Mouse (Mus musculus): ENCODE measurements around the gene Txndc9. TPM values are rescaled to one million over a fixed set of nuclear protein-coding genes. Genes with fewer than 3 reads are reported as not detected.

Txndc9 gene
- polyA plus RNA-seq, 1 experiment from 2014 or later, result 153 TPM

DNA sequence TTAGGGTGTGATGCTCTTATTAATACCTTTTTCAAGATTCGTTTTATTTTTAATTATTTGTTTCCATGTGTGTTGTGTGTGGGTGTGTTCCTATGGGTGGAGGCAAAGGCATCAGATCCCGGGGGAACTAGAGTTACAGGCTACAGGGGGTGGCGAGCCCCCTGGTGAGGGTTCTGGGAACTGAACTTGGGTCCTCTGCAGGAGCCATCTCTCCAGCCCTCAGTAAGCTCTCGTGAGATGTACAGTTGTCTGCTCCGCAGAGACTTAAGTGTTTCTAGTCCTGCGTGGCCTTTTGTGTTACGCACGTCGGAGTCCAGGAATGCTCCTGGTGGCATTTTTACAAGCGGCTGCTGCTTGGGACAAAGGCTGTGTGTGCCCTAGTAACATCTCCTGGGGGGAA, 32.1 kb downstream of the Txndc9 start:
- no peak for ATAC-seq (ENCODE audit: low FRiP score)
- no peaks in the 10 kb centered on the region for H3K4me1 ChIP-seq
- no peaks in the 10 kb centered on the region for H3K9me3 ChIP-seq
- no peak overlapping the region for H3K4me2 ChIP-seq
- no peaks in the 10 kb centered on the region for H3K36me3 ChIP-seq (replicated peaks)
- no peaks in the 10 kb centered on the region for H3K27me3 ChIP-seq
- 68% methylated on average over 10 of the region's 10 CpGs for WGBS
- H3K27ac ChIP-seq, result no peak overlapping the region
- no peak overlapping the region for H3K4me3 ChIP-seq (replicated peaks)
- H3K9ac ChIP-seq, result no peak overlapping the region

DNA sequence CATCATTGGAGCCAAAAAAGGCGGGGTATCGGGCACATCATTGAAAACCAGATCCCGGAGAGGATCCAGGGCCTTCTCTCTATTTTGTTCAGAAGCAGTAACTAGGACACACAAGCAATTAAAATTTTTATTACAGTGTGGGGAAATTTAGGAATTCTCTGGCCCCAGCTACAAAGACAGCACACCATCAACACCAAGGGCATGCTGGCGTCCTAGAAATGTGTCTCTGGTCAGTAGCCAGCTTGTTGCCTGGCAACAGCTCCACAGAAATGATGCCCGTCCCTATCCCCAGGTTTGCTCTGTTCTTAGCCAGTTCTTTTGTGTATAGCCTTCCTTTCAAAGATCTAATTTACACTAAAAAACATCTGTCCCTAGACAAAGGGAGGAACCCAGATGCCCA, 38.2 kb downstream of the Txndc9 start:
- 62% methylated on average over 5 of the region's 5 CpGs for WGBS
- ATAC-seq (ENCODE audit: low FRiP score), result no peak
- Histone ChIP-seq H3K27ac (no peak overlapping the region), H3K4me2 (no peak overlapping the region), H3K36me3 (replicated peaks) (no peaks in the 10 kb centered on the region), H3K9me3 (no peaks in the 10 kb centered on the region), H3K4me1 (peaks cover 8% of the 10 kb centered on the region), H3K27me3 (no peaks in the 10 kb centered on the region), H3K9ac (no peak overlapping the region), H3K4me3 (replicated peaks) (no peak overlapping the region)

- Histone ChIP-seq H3K4me1 (peaks cover 8% of the 10 kb centered on the region), H3K9ac (no peak overlapping the region), H3K36me3 (replicated peaks) (no peaks in the 10 kb centered on the region), H3K27ac (no peak overlapping the region), H3K9me3 (no peaks in the 10 kb centered on the region), H3K4me3 (replicated peaks) (no peak overlapping the region), H3K4me2 (no peak overlapping the region), H3K27me3 (no peaks in the 10 kb centered on the region)
- WGBS, result 84% methylated on average over 2 of the region's 2 CpGs
- ATAC-seq (ENCODE audit: low FRiP score), result no peak
These were observed 39.2 kb downstream of the Txndc9 start for GRCm38 (mm10) chr1:37958516-37958915.

DNA sequence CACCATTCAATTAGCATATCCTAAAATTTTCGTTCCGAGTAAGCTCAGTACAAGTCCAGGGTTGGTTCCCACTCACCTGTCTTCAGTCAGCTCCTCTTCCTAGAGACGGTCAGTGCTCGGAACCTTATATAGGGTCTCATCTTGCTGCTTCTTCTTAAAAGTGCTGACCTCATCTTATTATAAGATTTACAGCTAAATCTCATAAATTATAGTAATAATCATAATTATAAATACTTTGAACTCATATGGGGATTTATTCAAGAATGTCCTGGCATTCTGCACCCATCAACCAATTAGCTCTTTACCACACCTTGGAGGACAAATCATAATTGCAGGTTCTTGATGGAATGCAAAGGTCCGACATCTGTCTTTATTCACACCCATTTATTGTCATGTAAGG, 40.0 kb downstream of the Txndc9 start, which contains the start of gene Lyg1:
Gene Lyg1 (minus strand): TSS at position 101 of the 400 bp plus-strand sequence.
- Histone ChIP-seq H3K4me1 (peaks cover 8% of the 10 kb centered on the region), H3K9me3 (no peaks in the 10 kb centered on the region), H3K9ac (no peak within 1 kb of the TSS), H3K4me3 (replicated peaks) (no peak within 1 kb of the TSS), H3K36me3 (replicated peaks) (no peaks in the 10 kb centered on the region), H3K27ac (peak within 1 kb of the TSS; percentile 48; the same call in 1 of the 2 replicates), H3K27me3 (no peaks in the 10 kb centered on the region), H3K4me2 (no peak within 1 kb of the TSS)
- 82% methylated on average over 5 of the region's 5 CpGs for WGBS
- no peak for ATAC-seq (ENCODE audit: low FRiP score)

GRCm38 (mm10) chr1:37956690-37957431, 40.8 kb downstream of the Txndc9 start:
- H3K4me3 ChIP-seq (replicated peaks), result no peak overlapping the region
- H3K9ac ChIP-seq, result no peak overlapping the region
- H3K27me3 ChIP-seq, result no peaks in the 10 kb centered on the region
- no peaks in the 10 kb centered on the region for H3K9me3 ChIP-seq
- no peaks in the 10 kb centered on the region for H3K36me3 ChIP-seq (replicated peaks)
- H3K27ac ChIP-seq, result peak overlapping the region; percentile 48; the same call in 1 of the 2 replicates
- WGBS, result 43% methylated on average over 3 of the region's 3 CpGs
- H3K4me2 ChIP-seq, result no peak overlapping the region
- no peak for ATAC-seq (ENCODE audit: low FRiP score)
- peaks cover 8% of the 10 kb centered on the region for H3K4me1 ChIP-seq

DNA sequence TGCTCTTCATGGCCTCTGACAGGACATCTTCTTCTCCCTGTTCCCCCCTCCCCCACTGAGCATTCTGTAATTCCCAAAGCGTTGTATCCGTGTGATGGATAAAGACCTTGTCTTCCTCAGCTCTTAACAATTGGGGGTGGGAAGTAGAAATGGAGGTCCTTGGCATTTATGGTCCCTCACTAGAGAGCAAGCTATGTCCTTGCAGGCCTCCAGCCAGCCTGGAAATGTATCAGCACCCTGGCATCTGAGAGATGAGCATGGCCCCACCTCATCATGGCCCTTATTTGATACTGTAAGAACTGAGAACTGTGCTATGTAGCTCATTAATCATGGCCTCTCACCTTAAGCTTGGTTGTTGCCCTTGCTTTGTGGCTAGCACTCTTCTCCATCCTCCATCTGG, 42.4 kb downstream of the Txndc9 start:
- 85% methylated on average over 2 of the region's 2 CpGs for WGBS
- no peak overlapping the region for H3K9ac ChIP-seq
- H3K4me1 ChIP-seq, result peaks cover 8% of the 10 kb centered on the region
- no peak for ATAC-seq (ENCODE audit: low FRiP score)
- no peaks in the 10 kb centered on the region for H3K27me3 ChIP-seq
- H3K4me3 ChIP-seq (replicated peaks), result no peak overlapping the region
- no peaks in the 10 kb centered on the region for H3K9me3 ChIP-seq
- H3K27ac ChIP-seq, result no peak overlapping the region
- no peaks in the 10 kb centered on the region for H3K36me3 ChIP-seq (replicated peaks)
- no peak overlapping the region for H3K4me2 ChIP-seq

DNA sequence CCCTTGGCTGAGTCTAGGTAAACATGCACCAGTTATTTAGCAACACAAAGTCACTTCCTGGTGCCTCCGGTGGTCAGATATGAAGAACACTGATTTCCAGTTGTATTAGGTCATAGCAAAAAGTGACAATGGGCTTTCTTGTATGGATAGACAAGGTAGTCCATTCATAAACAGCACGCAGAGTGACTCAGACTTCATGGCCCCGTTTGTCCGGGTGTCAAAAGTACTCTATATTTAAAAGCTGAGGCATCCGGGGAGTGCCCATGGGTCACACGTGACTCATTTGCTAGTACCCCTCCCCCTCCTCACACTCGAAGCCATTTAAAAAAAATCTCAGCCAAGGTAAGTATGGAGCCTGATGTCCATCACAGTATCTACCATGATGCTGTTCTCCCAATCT, 42.9 kb downstream of the Txndc9 start:
- no peak overlapping the region for H3K4me2 ChIP-seq
- ATAC-seq (ENCODE audit: low FRiP score), result no peak
- WGBS, result 85% methylated on average over 7 of the region's 7 CpGs

DNA sequence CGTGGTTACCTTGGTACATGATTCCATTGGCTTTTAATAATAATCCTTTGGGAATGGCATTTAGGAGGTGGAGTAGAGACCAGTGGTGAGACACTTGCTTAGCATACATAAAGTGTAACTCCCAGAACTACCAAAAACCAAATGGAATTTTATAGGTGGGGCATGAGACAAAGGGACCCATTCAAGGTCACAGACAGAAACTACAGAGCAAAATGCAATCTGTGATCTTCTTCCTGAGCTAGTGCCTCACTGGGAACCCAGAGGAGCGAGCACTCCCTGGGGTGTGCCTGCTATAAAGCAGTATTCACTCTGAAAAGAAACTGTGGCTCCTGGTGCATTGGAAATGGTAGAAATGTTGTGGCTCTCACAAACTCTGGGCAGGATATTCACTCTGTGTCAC, 48.8 kb downstream of the Txndc9 start:
- no peaks in the 10 kb centered on the region for H3K9me3 ChIP-seq
- 73% methylated on average over 2 of the region's 2 CpGs for WGBS
- no peak for ATAC-seq (ENCODE audit: low FRiP score)

More for the DNA sequence above, 42.9 kb downstream of the Txndc9 start:
- no peaks in the 10 kb centered on the region for H3K9me3 ChIP-seq
- H3K27ac ChIP-seq, result no peak overlapping the region
- no peaks in the 10 kb centered on the region for H3K27me3 ChIP-seq
- peaks cover 7% of the 10 kb centered on the region for H3K4me1 ChIP-seq
- H3K4me3 ChIP-seq (replicated peaks), result no peak overlapping the region
- no peaks in the 10 kb centered on the region for H3K36me3 ChIP-seq (replicated peaks)
- no peak overlapping the region for H3K9ac ChIP-seq

More for the DNA sequence above, 48.8 kb downstream of the Txndc9 start:
- H3K4me1 ChIP-seq, result no peaks in the 10 kb centered on the region
- no peak overlapping the region for H3K9ac ChIP-seq
- H3K4me3 ChIP-seq (replicated peaks), result no peak overlapping the region
- H3K36me3 ChIP-seq (replicated peaks), result no peaks in the 10 kb centered on the region
- H3K4me2 ChIP-seq, result no peak overlapping the region
- H3K27me3 ChIP-seq, result no peaks in the 10 kb centered on the region
- H3K27ac ChIP-seq, result no peak overlapping the region

Other genes with a start within 250 kb of the Txndc9 start
- 18.3 and 20.2 TPM in 2 replicates for gene Tsga10, start 131.5 kb downstream of the Txndc9 start, polyA plus RNA-seq (2016; fragmentation: Nextera tagmentation; extraction: Ambion mirVana)
- gene Lipt1, start 126.2 kb downstream of the Txndc9 start, polyA plus RNA-seq (2016; fragmentation: Nextera tagmentation; extraction: Ambion mirVana), result 7.9 and 9.3 TPM in 2 replicates
- gene Mitd1, start 107.5 kb downstream of the Txndc9 start, polyA plus RNA-seq (2016; fragmentation: Nextera tagmentation; extraction: Ambion mirVana), result 22.1 and 23.1 TPM in 2 replicates
- 213 and 215 TPM in 2 replicates for gene Mrpl30, start 107.4 kb downstream of the Txndc9 start, polyA plus RNA-seq (2016; fragmentation: Nextera tagmentation; extraction: Ambion mirVana)
- not detected in 2 replicates for gene Lyg2, start 81.4 kb downstream of the Txndc9 start, polyA plus RNA-seq (2016; fragmentation: Nextera tagmentation; extraction: Ambion mirVana)
- gene Lyg1, start 40.1 kb downstream of the Txndc9 start, polyA plus RNA-seq (2016; fragmentation: Nextera tagmentation; extraction: Ambion mirVana), result not detected in 2 replicates
- 33.8 and 34.3 TPM in 2 replicates for gene Eif5b, start 117 bp upstream of the Txndc9 start, polyA plus RNA-seq (2016; fragmentation: Nextera tagmentation; extraction: Ambion mirVana)
- 47.9 and 48.6 TPM in 2 replicates for gene Rev1, start 131.9 kb upstream of the Txndc9 start, polyA plus RNA-seq (2016; fragmentation: Nextera tagmentation; extraction: Ambion mirVana)